Mouse (Mus musculus) kidney, embryonic 16.5 days (tissue): Measurements from ENCODE around the gene Eloa. TPM values are rescaled to one million over a fixed set of nuclear protein-coding genes. Genes with fewer than 3 reads are reported as not detected.

Experiments used
- ATAC-seq: fragments of 200-750 bp; cut with Nextera tagmentation; 2 replicates; pipeline ENCODE4 v1.8.0; 2017; ENCODE audit warnings: moderate TSS enrichment; ENCODE audit not compliant: low FRiP score, low TSS enrichment
- H3K27ac ChIP-seq: fragments of 300-500 bp; sonication (generic); 2 replicates; pipeline ENCODE4 v1.5.1; 2014; ENCODE audit warnings: low read length
- H3K27me3 ChIP-seq: fragments of 300-500 bp; sonication (generic); 2 replicates; pipeline ENCODE4 v1.6.1; 2014; ENCODE audit warnings: low read length, control low read depth, mixed read lengths; ENCODE audit not compliant: insufficient read depth
- H3K36me3 ChIP-seq: fragments of 300-500 bp; sonication (generic); 2 replicates; pipeline ENCODE4 v1.6.1; 2014; ENCODE audit warnings: low read length, control low read depth, mixed read lengths; ENCODE audit not compliant: insufficient read depth
- H3K4me1 ChIP-seq: fragments of 300-500 bp; sonication (generic); 2 replicates; pipeline ENCODE4 v1.6.1; 2014; ENCODE audit warnings: low read length, control low read depth, mixed read lengths; ENCODE audit not compliant: insufficient read depth
- H3K4me2 ChIP-seq: fragments of 300-500 bp; sonication (generic); replicated peaks from 2 replicates; pipeline ENCODE4 v1.6.1; 2014; ENCODE audit warnings: low read depth, low read length
- H3K4me3 ChIP-seq: fragments of 300-500 bp; sonication (generic); 2 replicates; pipeline ENCODE4 v1.5.1; 2014; ENCODE audit warnings: mild to moderate bottlenecking, low read length
- H3K9ac ChIP-seq: fragments of 300-500 bp; sonication (generic); replicated peaks from 2 replicates; pipeline ENCODE4 v1.6.1; 2014; ENCODE audit warnings: low read length
- H3K9me3 ChIP-seq: fragments of 300-500 bp; sonication (generic); 2 replicates; pipeline ENCODE4 v1.6.1; 2016; ENCODE audit warnings: low read length, control low read depth
- WGBS: fragments of 180-500 bp; shearing (Covaris S2); extraction: QIAGEN DNeasy Blood & Tissue Kit; methylation state at CpG from one replicate; pipeline ENCODE4 v1.1.7; 2014; 5-methylcytosine and 5-hydroxymethylcytosine counted together
- polyA plus RNA-seq: library from polyadenylated mRNA; unstranded; fragments of >200 nt; fragmentation: Nextera tagmentation; extraction: Ambion mirVana; gene quantifications from 2 replicates; pipeline ENCODE4 v1.2.1, GENCODE M21; 2015

Eloa gene
- polyA plus RNA-seq, 1 experiment from 2014 or later = 45.1 TPM

DNA sequence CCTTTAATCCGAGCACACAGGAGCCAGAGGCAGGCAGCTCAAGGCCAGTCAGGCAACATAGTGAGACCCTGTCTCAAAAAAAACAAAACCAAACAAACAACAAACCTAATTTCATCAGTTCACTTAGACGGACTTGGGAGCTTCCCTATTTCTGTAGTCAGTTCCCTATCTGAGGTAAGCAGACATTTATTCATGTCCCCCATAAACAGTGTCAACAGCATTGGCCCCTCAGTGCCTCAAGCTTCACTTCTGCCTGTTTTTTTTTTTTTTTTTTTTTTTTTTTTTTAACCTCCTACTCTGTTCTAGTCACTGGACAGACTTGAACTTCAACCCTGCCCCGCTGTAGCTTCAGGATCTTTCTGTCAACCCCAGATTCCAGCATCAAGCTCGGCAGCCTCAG, 13.5 kb upstream of the Eloa start:
- Histone ChIP-seq H3K4me1 (peaks cover 7% of the 10 kb centered on the region; the same call in 1 of the 2 replicates), H3K9ac (no peak overlapping the region), H3K36me3 (no peaks in the 10 kb centered on the region), H3K27ac (no peak overlapping the region), H3K4me3 (no peak overlapping the region), H3K9me3 (no peaks in the 10 kb centered on the region), H3K4me2 (no peak overlapping the region), H3K27me3 (no peaks in the 10 kb centered on the region)
- 72% methylated on average over 4 of the region's 4 CpGs for WGBS
- no peak for ATAC-seq

DNA sequence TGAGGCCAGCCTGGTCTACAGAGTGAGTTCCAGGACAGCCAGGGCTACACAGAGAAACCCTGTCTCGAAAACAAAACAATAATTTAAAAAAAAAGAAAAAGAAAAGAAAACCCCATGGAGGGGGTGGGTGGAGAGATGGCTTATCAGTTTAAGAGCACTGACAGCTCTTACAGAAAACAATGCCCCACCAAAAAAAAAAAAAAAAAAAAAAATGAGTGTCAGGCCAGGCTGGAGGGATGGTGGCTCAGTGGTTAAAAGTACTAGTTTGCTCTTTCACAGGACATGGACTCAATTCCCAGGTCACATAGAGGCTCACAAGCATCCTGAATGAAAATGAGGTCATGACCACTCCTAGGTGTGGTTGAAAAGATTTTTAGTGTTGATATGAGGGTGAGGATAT, 11.7 kb upstream of the Eloa start:
- no peak overlapping the region for H3K4me2 ChIP-seq
- no peak overlapping the region for H3K27ac ChIP-seq
- 57% methylated on average over 1 of the region's 1 CpGs for WGBS
- no peaks in the 10 kb centered on the region for H3K27me3 ChIP-seq
- no peak overlapping the region for H3K4me3 ChIP-seq
- H3K4me1 ChIP-seq = peaks cover 8% of the 10 kb centered on the region
- no peak for ATAC-seq
- H3K9ac ChIP-seq = no peak overlapping the region
- no peaks in the 10 kb centered on the region for H3K36me3 ChIP-seq
- H3K9me3 ChIP-seq = no peaks in the 10 kb centered on the region

DNA sequence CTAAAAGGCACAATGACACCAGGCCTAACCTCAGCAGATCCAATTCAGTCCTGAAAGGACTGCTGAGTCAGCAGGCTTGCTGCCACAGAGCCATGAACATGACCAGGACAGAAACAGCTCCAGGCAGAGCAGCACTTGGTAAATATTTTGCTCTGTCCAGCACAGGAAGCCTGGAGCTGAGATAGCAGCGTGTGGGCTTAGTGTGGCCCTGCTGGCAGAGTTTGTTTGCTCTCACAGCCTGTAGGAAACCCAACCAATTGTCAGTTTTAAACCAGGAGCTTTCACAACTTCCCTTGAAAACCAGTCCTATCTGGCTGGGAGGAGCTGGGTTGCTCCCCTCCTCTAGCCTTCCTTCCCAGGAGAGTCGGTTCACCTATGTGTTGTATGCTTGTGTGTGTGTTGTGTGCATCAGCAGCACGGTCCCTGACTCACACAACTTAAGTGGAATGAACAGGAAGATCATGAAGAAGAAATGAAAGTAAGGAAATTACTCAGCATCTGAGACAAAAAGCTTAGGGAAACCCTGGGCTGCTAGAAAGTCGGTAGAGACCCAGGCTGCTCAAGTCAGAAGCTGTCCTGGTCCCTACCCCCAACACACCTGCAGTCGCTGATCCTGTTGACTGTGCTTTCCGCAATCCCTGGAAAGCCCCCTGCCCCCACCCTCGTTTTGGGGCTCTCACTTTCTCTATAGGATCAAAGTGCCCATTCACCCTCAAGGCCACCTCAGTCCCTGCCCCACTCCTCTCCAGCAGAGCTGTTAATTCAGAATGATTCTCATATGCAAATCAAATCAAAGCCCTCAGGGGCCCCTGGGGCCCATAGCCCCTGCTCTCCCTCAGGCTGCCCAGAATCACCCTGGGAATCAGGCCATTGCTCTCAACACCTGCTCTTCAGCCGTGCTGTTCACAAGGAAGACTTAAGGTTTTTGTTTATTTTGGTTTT, 9.7 kb upstream of the Eloa start:
- ATAC-seq = peak; percentile 63; the same call in 1 of the 2 replicates
- Histone ChIP-seq H3K27me3 (no peaks in the 10 kb centered on the region), H3K9ac (0 out of 2 replicates have a peak overlapping the region, but pooled peaks have one; percentile 39), H3K36me3 (no peaks in the 10 kb centered on the region), H3K4me2 (no peak overlapping the region), H3K9me3 (no peaks in the 10 kb centered on the region), H3K27ac (peak overlapping the region; percentile 61), H3K4me3 (no peak overlapping the region), H3K4me1 (peaks cover 19% of the 10 kb centered on the region)
- WGBS = 13% methylated on average over 8 of the region's 8 CpGs

DNA sequence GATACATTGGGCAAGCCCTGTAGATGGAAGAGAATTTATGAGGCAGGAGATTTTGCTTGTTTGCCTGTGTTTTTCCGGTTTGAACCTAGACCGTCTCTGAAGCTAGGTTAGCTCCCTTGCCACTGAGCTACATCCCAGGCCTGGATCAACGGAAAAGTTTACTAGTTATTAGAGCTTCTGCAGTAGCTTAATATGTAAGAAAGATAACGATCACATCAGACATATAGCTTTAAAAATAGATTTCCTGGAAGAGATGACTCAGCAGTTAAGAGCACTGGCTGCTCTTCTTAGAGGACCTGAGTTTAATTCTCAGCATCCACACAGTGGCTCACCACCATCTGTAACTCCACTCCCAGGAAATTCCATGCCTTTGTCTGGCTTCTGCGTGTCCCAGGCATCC, 7.1 kb upstream of the Eloa start:
- Histone ChIP-seq H3K36me3 (no peaks in the 10 kb centered on the region), H3K4me3 (no peak overlapping the region), H3K9me3 (no peaks in the 10 kb centered on the region), H3K27ac (no peak overlapping the region), H3K27me3 (no peaks in the 10 kb centered on the region), H3K4me1 (peaks cover 19% of the 10 kb centered on the region), H3K4me2 (no peak overlapping the region), H3K9ac (no peak overlapping the region)
- WGBS = 65% methylated on average over 5 of the region's 5 CpGs
- no peak for ATAC-seq

DNA sequence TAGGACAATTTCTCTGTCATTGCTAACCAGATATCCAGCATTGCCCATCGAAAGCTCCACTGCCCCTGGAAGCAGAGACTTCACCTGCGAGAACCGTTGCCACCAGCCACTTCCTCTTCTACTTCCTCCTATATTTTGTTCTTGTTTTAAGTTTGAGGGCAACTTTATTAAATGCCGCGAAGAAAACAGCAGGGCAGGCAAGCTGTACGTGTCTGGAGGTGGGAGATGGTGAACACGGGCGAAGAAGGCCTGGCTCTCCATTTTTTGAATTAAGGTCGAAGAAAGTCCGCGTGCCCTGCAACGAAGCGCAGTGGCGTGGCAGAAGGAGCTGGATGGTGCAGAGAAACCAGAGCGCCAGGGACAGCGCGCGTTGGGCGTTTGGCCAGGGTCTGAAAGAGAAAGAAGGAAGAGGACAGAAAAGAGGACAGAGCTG, 6.6 kb upstream of the Eloa start:
- peaks cover 19% of the 10 kb centered on the region for H3K4me1 ChIP-seq
- ATAC-seq = no peak
- H3K9ac ChIP-seq = no peak overlapping the region
- H3K27ac ChIP-seq = peak overlapping the region; percentile 3; the same call in 1 of the 2 replicates
- no peak overlapping the region for H3K4me3 ChIP-seq
- H3K9me3 ChIP-seq = no peaks in the 10 kb centered on the region
- H3K27me3 ChIP-seq = no peaks in the 10 kb centered on the region
- H3K36me3 ChIP-seq = no peaks in the 10 kb centered on the region
- WGBS = 80% methylated on average over 19 of the region's 19 CpGs
- no peak overlapping the region for H3K4me2 ChIP-seq

DNA sequence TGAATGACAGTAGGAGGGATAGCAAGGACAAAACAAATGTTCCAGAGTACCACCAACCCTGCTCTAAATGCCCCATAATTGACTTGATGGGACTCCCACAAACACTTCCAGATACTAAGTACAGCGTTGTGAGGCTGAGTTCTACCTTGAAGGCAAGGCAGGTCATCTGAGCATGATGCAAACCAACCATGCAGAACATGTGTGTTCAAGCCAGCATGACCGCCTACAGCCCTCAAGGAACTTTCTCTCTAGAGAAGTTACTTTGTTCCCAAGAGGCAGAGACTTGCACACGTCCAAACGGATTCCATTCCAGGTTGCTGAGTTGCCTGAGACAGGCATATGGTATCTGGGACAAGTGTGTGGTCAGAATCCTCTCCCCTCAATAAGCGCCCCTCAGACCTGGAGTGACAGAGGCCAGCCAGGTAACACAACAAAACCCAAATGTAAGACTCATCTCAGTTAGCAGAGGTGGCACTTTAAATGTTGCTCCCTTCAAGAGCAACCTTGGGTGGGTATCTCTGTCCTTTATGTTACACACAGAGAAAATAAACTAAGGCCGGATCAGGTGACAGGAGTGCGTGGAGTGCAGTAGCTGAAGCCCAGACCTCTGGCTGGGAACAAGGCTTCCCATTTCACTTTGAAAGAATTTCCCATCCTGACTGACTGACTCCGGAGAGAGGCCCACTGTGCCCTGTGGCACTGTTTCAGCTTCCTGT, 6.0 kb upstream of the Eloa start:
- Histone ChIP-seq H3K27me3 (no peaks in the 10 kb centered on the region), H3K4me3 (no peak overlapping the region), H3K27ac (peak overlapping the region; percentile 3; the same call in 1 of the 2 replicates), H3K9me3 (no peaks in the 10 kb centered on the region), H3K4me1 (peaks cover 19% of the 10 kb centered on the region), H3K36me3 (no peaks in the 10 kb centered on the region), H3K9ac (no peak overlapping the region), H3K4me2 (no peak overlapping the region)
- WGBS = 41% methylated on average over 8 of the region's 8 CpGs
- no peak for ATAC-seq

DNA sequence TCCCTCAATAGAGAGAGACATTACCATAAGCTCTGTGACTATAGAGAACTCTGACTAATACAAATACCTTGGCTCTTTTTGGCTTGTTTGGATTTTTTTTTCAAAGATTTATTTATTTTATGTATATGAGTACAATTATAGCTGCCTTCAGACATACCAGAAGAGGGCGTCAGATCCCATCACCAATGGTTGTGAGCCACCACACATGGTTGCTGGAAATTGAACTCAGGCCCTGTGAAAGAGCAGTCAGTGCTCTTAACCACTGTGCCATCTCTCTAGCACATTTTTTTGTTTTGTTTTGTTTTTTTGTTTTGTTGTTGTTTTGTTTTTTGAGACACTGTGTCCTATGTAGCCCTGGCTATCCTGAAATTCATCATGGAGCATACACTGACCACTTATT, 3.8 kb upstream of the Eloa start:
- Histone ChIP-seq H3K27me3 (no peaks in the 10 kb centered on the region), H3K4me2 (no peak overlapping the region), H3K36me3 (no peaks in the 10 kb centered on the region), H3K4me3 (no peak overlapping the region), H3K9ac (no peak overlapping the region), H3K27ac (no peak overlapping the region), H3K9me3 (no peaks in the 10 kb centered on the region), H3K4me1 (peaks cover 18% of the 10 kb centered on the region)
- ATAC-seq = no peak
- 84% methylated on average over 1 of the region's 1 CpGs for WGBS

DNA sequence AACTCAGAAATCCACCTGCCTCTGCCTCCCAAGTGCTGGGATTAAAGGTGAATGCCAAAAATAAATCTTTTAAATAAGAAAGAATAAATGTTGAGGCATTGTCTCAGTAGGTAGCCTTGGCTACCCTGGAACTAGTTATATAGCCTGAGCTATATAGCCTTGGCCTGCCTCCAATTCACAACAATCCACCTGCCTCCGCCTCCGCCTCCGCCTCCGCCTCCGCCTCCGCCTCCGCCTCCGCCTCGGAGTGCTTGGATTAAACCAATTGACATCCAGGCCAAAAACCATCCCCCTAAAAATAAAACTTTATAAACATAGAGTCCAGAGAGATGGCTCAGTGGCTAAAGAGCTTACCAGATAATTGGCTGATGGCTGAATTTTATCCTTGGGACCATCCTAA, 1.4 kb upstream of the Eloa start:
- Histone ChIP-seq H3K4me1 (peaks cover 21% of the 10 kb centered on the region), H3K27ac (no peak overlapping the region), H3K27me3 (no peaks in the 10 kb centered on the region), H3K9me3 (no peaks in the 10 kb centered on the region), H3K9ac (no peak overlapping the region), H3K4me2 (no peak overlapping the region), H3K4me3 (no peak overlapping the region), H3K36me3 (no peaks in the 10 kb centered on the region)
- WGBS = 96% methylated on average over 9 of the region's 9 CpGs
- ATAC-seq = no peak

DNA sequence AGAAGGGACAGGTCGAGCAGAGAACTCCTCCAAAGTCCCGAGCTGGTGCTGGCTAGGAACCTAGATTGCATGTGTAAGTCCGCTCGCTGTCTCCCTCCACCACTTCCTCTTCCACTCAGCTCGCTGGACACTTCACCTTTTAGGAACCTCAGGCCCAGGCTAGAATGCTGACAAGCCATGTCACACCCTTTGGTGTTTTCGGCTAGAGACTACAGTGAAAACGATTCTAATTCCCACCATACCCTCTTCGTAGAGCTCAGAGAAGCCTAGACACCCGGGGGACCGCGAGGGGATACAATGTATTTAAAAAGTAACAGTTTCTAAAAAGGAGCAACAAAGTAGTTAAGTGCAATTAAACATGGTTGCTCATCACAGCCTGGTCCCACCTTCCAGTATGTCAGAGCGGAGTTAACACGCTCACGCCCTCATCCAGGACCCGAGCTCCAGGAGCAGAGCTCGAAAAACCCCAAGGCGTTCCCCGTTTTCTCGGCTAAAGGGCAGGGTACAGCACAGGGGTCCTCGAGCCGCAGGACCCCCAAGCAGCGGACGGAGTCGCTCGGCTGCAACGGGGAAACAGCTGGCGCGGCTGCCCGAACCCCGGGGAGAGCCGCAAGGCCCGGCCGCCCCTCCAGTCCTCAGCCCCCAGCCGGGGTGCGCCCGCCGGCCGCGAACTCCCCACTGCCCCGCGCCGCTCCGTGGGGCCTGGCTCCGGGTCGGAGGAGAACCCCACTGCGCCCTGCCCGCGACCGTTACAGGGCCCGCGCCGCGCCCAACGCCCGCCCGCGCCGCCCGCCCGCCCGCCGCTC, 617 bp downstream of the Eloa start:
- Histone ChIP-seq H3K4me2 (peak overlapping the region; percentile 71), H3K9me3 (no peaks in the 10 kb centered on the region), H3K9ac (peak overlapping the region; percentile 90), H3K27ac (peak overlapping the region; percentile 74; the same call in 1 of the 2 replicates), H3K36me3 (no peaks in the 10 kb centered on the region), H3K4me1 (peaks cover 14% of the 10 kb centered on the region), H3K27me3 (no peaks in the 10 kb centered on the region), H3K4me3 (peak overlapping the region; percentile 90)
- peak; percentile 85 for ATAC-seq
- WGBS = under 1% methylated on average over 58 of the region's 62 CpGs
